Mouse (Mus musculus) myocyte (in vitro differentiated cells): ENCODE measurements around the gene H2afz. TPM values are rescaled to one million over a fixed set of nuclear protein-coding genes. Genes with fewer than 3 reads are reported as not detected.
A peak's percentile ranks its signal among the peaks of the same experiment; 100 is the strongest.

ENCODE experiments used
- H3K27me3 ChIP-seq: one replicate; pipeline ENCODE4 v1.6.1; 2011; ENCODE audit not compliant: control insufficient read depth, insufficient read depth, insufficient read length
- H3K36me3 ChIP-seq: one replicate; pipeline ENCODE4 v1.6.1; 2011; ENCODE audit not compliant: control insufficient read depth, insufficient read depth
- H3K4me2 ChIP-seq: one replicate; pipeline ENCODE4 v1.6.1; 2011; ENCODE audit warnings: low read depth, control low read depth
- H3K4me3 ChIP-seq: one replicate; pipeline ENCODE4 v1.5.1; 2011; ENCODE audit warnings: mild to moderate bottlenecking, control low read depth, moderate library complexity
- H3K79me2 ChIP-seq: one replicate; pipeline ENCODE4 v1.6.1; 2011; ENCODE audit not compliant: control insufficient read depth, insufficient read depth
- H3ac ChIP-seq: one replicate; pipeline ENCODE4 v1.6.1; 2011; ENCODE audit not compliant: control insufficient read depth, insufficient read length
- CEBPB ChIP-seq: IDR thresholded peaks from 2 replicates; pipeline ENCODE4 v1.6.1; 2011; ENCODE audit warnings: mild to moderate bottlenecking, moderate library complexity; ENCODE audit not compliant: poor library complexity, insufficient read depth, severe bottlenecking
- E2F4 ChIP-seq: IDR thresholded peaks from one replicate; pipeline ENCODE4 v1.6.1; 2011; ENCODE audit warnings: mild to moderate bottlenecking, control low read depth, moderate library complexity; ENCODE audit not compliant: insufficient read depth
- MAX ChIP-seq: IDR thresholded peaks from one replicate; pipeline ENCODE4 v1.6.1; 2011; ENCODE audit warnings: low read depth, mild to moderate bottlenecking, control low read depth
- MYOD1 ChIP-seq, 3 experiments: IDR thresholded peaks; one replicate each; pipeline ENCODE4 v1.6.1; 2011; ENCODE audit warnings: control low read depth in 2 of 3, low read depth in 2 of 3, mild to moderate bottlenecking in 2 of 3, moderate library complexity in 1 of 3; ENCODE audit not compliant: insufficient read length in 2 of 3, control insufficient read depth in 1 of 3
- MYOG ChIP-seq, 3 experiments: IDR thresholded peaks; one replicate each; pipeline ENCODE4 v1.6.1; 2011; ENCODE audit warnings: control low read depth in 2 of 3, low read depth in 2 of 3, mild to moderate bottlenecking in 2 of 3; ENCODE audit not compliant: insufficient read length in 2 of 3, control insufficient read depth in 1 of 3, insufficient read depth in 1 of 3
- POLR2A ChIP-seq: IDR thresholded peaks from one replicate; pipeline ENCODE4 v1.6.1; 2011; ENCODE audit warnings: low read depth, mild to moderate bottlenecking, control low read depth, moderate library complexity; ENCODE audit not compliant: insufficient read length
- POLR2AphosphoS2 ChIP-seq: IDR thresholded peaks from one replicate; pipeline ENCODE4 v1.6.1; 2011; ENCODE audit warnings: low read depth, control low read depth; ENCODE audit not compliant: insufficient read length
- REST ChIP-seq: IDR thresholded peaks from one replicate; pipeline ENCODE4 v1.6.1; 2011; ENCODE audit warnings: mild to moderate bottlenecking, control low read depth, moderate library complexity; ENCODE audit not compliant: insufficient read depth, insufficient read length
- SRF ChIP-seq: IDR thresholded peaks from one replicate; pipeline ENCODE4 v1.6.1; 2011; ENCODE audit warnings: low read depth; ENCODE audit not compliant: control insufficient read depth, insufficient read length
- TCF12 ChIP-seq: IDR thresholded peaks from one replicate; pipeline ENCODE4 v1.6.1; 2011; ENCODE audit warnings: mild to moderate bottlenecking, control low read depth; ENCODE audit not compliant: poor library complexity, insufficient read depth, severe bottlenecking
- TCF3 ChIP-seq: IDR thresholded peaks from one replicate; pipeline ENCODE4 v1.6.1; 2011; ENCODE audit warnings: low read depth, control low read depth; ENCODE audit not compliant: insufficient read length
- USF1 ChIP-seq: IDR thresholded peaks from one replicate; pipeline ENCODE4 v1.6.1; 2011; ENCODE audit warnings: low read depth, mild to moderate bottlenecking, control low read depth, moderate library complexity
- polyA plus RNA-seq: library from polyadenylated mRNA; unstranded; fragments of >200 nt; fragmentation: generic; extraction: Trizol; gene quantifications from one replicate; pipeline ENCODE4 v1.2.1, GENCODE M21; 2012; ENCODE audit warnings: missing spikeins

H2afz gene
- polyA plus RNA-seq, 1 experiment, result 1,333 TPM

DNA sequence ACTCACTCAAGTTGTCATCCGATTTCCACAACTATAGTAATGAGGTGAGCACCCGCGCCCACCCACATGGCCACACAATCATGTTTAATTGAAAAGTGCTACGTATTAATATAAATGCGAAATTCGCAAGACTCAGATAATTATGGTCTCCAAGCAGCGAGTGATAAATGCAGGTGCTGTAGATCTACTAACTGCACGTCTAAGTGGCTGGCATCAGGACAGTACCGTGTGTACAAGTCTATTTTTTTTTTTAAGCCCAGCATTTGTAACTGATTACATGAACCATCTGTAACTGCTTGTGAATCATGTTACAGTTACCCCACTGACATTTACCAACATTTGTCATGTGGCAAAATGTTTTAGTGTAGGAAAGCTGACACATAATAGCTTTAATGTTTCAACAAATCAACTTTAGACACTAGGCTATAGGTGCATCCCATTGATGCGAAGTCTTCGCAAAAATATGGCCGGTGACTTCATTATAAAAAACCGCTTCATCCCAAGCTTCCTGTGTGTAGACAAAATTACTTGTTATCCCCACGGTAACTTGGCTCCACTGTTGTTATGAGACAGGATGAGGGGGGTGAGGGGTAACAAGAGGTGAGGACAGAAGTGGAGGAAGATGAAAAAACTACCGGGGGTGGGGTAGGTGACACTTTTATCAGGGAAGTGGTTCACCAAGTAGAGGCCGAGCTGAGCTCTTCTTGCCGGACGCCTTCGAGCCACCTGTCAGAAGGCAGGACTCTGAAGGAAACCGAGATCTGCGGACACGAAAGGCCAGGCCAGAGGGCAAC is 760 bp upstream of the H2afz start:
- H3ac ChIP-seq, result peak overlapping the region; percentile 84
- TF ChIP-seq MAX, result no peak
- TF ChIP-seq CEBPB, result no peak
- no peak for TF ChIP-seq E2F4
- no peak for TF ChIP-seq MYOG (IDR thresholded peaks at IDR 0.05; ENCODE audit: control insufficient read depth in 1 of 3, insufficient read depth in 1 of 3, insufficient read length in 2 of 3, low read depth in 2 of 3)
- TF ChIP-seq TCF12, result no peak
- TF ChIP-seq USF1, result no peak
- no peak for TF ChIP-seq POLR2A
- TF ChIP-seq MYOD1 (IDR thresholded peaks at IDR 0.05; ENCODE audit: control insufficient read depth in 1 of 3, insufficient read length in 2 of 3, low read depth in 2 of 3), result no peak
- TF ChIP-seq POLR2AphosphoS2, result no peak
- no peak for TF ChIP-seq REST
- no peaks in the 10 kb centered on the region for H3K27me3 ChIP-seq
- H3K4me3 ChIP-seq, result peak overlapping the region; percentile 67
- H3K4me2 ChIP-seq, result peak overlapping the region; percentile 75
- H3K79me2 ChIP-seq, result peaks cover 9% of the 10 kb centered on the region
- peaks cover 10% of the 10 kb centered on the region for H3K36me3 ChIP-seq

DNA sequence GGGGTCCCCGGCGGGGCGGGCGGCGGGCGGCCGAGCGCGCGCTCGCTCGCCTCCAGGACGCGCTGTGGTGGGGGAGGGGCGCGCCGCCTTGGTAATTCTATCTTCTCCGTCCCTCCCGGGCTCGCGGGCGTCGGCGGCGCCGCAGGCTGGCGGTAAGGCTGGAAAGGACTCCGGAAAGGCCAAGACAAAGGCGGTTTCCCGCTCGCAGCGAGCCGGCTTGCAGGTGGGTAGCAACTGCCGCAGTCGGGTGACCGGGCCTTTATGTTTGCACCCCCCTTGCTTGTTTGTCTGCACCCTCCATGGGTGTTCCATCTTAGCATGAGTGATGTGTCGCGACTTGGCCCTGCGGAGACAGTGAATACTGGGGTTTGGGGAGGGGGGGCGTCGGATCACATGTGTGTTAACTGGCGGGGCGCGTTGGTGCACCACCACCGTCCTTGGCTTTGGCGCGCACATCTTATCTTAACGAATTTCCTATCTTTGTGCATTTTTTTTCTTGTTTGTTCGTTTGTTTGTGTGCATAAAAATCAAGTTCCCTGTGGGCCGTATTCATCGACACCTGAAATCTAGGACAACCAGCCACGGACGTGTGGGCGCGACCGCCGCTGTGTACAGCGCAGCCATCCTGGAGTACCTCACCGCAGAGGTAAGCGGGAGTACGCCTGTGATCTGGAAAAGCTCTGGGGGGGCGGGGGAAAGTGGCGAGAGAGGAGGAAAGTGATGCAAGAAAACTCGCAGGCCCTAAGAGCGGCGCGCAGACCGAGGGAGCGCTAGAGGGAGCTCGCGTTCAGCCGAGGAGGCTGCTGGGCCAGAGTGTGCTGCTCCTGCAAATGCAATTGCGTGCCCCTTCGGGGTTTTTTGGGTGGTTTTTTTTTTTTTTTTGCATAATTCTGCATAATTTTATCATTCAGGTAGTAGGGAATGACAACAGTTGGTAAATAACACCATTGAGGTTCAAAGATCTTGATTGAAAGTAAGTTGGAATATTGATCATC is 998 bp downstream of the H2afz start:
- Histone ChIP-seq H3K4me3 (peak overlapping the region; percentile 67), H3K36me3 (peaks cover 13% of the 10 kb centered on the region), H3K79me2 (peaks cover 15% of the 10 kb centered on the region), H3ac (peak overlapping the region; percentile 84), H3K27me3 (no peaks in the 10 kb centered on the region), H3K4me2 (peak overlapping the region; percentile 77)
- TF ChIP-seq CEBPB (0 out of 2 replicates have a peak, but pooled peaks have one; percentile 26), E2F4 (no peak), USF1 (no peak), MAX (no peak), POLR2AphosphoS2 (peak; percentile 46), TCF3 (no peak), MYOD1 (IDR thresholded peaks at IDR 0.05; ENCODE audit: control insufficient read depth in 1 of 3, insufficient read length in 2 of 3, low read depth in 2 of 3) (no peak), TCF12 (no peak), MYOG (IDR thresholded peaks at IDR 0.05; ENCODE audit: control insufficient read depth in 1 of 3, insufficient read depth in 1 of 3, insufficient read length in 2 of 3, low read depth in 2 of 3) (peak in 1 of 3 experiments; percentile 3), REST (no peak), SRF (no peak), POLR2A (peak; percentile 44)

DNA sequence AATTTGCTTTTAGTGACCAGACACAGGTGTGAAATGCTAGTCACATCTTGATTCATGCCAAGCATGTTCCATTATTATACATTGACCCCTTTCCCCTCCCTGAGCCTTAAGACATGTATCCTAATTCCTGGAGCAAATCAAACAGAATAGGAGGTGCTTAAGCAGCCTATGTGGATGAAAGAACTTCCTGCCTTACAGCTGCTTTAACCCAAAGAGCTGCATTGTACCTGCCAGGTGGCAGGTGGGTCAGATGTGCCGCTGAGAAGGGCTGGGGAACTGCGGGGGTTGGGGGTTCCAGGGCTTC is 2.8 kb downstream of the H2afz start:
- Histone ChIP-seq H3K79me2 (peaks cover 19% of the 10 kb centered on the region), H3ac (peak overlapping the region; percentile 98), H3K36me3 (peaks cover 16% of the 10 kb centered on the region), H3K4me3 (peak overlapping the region; percentile 67), H3K27me3 (no peaks in the 10 kb centered on the region), H3K4me2 (peak overlapping the region; percentile 87)
- TF ChIP-seq TCF3, result no peak
- TF ChIP-seq MAX, result no peak
- TF ChIP-seq POLR2AphosphoS2, result no peak
- no peak for TF ChIP-seq E2F4
- TF ChIP-seq CEBPB, result no peak
- TF ChIP-seq SRF, result no peak
- TF ChIP-seq REST, result no peak
- no peak for TF ChIP-seq USF1
- TF ChIP-seq TCF12, result no peak
- no peak for TF ChIP-seq MYOG (IDR thresholded peaks at IDR 0.05; ENCODE audit: control insufficient read depth in 1 of 3, insufficient read depth in 1 of 3, insufficient read length in 2 of 3, low read depth in 2 of 3)
- no peak for TF ChIP-seq POLR2A
- TF ChIP-seq MYOD1 (IDR thresholded peaks at IDR 0.05; ENCODE audit: control insufficient read depth in 1 of 3, insufficient read length in 2 of 3, low read depth in 2 of 3), result no peak

DNA sequence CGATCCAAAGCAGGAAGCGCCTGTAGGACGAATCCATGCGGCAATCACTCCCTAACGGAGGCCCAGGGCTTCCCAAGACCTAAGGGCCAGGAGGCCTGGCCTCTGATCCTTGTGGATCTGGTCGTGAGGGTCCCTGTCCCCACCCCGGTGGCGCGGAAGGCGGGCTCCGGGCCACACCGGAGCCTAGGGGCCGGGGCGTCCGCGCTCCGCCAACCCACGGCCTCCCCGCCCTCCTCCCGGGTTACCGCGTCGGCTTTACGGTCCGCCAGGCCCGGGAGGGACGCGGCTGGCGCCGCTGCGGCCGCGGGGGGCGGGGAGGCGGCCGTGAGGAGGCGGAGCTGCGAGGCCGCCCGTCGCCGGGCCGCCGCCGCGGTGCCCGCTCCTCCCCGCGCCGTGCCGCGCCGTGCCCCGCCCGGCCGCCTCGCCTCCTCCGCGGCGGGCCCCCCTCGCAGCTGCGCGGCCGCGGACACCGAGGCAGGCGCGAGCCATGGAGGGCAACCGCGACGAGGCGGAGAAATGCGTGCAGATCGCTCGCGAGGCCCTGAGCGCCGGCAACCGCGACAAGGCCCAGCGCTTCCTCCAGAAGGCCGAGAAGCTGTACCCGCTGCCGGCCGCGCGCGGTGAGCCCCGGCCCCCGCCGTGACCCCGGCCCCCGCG is 3.3 kb downstream of the H2afz start, which contains the start of gene Dnajb14:
Gene Dnajb14 (plus strand): TSS at position 239 of the 657 bp plus-strand sequence.
- Histone ChIP-seq H3K79me2 (peaks cover 19% of the 10 kb centered on the region), H3K36me3 (peaks cover 16% of the 10 kb centered on the region), H3K27me3 (no peaks in the 10 kb centered on the region), H3K4me2 (peak within 1 kb of the TSS; percentile 87), H3ac (peak within 1 kb of the TSS; percentile 98), H3K4me3 (peak within 1 kb of the TSS; percentile 67)
- TF ChIP-seq MYOD1 (IDR thresholded peaks at IDR 0.05; ENCODE audit: control insufficient read depth in 1 of 3, insufficient read length in 2 of 3, low read depth in 2 of 3), result peak in 2 of 3 experiments; percentile 41 to 69
- TF ChIP-seq USF1, result no peak
- TF ChIP-seq MYOG (IDR thresholded peaks at IDR 0.05; ENCODE audit: control insufficient read depth in 1 of 3, insufficient read depth in 1 of 3, insufficient read length in 2 of 3, low read depth in 2 of 3), result peak in 2 of 3 experiments; percentile 45 to 48
- TF ChIP-seq REST, result no peak
- TF ChIP-seq TCF3, result no peak
- TF ChIP-seq POLR2AphosphoS2, result peak; percentile 86
- no peak for TF ChIP-seq E2F4
- no peak for TF ChIP-seq MAX
- peak; percentile 85 for TF ChIP-seq POLR2A
- no peak for TF ChIP-seq CEBPB
- no peak for TF ChIP-seq TCF12
- no peak for TF ChIP-seq SRF
